Mouse (Mus musculus): ENCODE measurements around the gene Fam241a.

GRCm38 (mm10) chr3:127868046-127868758, 27.9 kb downstream of the Fam241a start:
- TF ChIP-seq POLR2A (IDR thresholded peaks at IDR 0.05; ENCODE audit: low read depth, low read length) = no peak
- TF ChIP-seq CTCF (IDR thresholded peaks at IDR 0.05; ENCODE audit: extremely low read depth, insufficient read length, insufficient replicate concordance, low read depth, low read length) = no peak
